ENCODE assay signal across 21 mouse cellular contexts in the genomic region with DNA sequence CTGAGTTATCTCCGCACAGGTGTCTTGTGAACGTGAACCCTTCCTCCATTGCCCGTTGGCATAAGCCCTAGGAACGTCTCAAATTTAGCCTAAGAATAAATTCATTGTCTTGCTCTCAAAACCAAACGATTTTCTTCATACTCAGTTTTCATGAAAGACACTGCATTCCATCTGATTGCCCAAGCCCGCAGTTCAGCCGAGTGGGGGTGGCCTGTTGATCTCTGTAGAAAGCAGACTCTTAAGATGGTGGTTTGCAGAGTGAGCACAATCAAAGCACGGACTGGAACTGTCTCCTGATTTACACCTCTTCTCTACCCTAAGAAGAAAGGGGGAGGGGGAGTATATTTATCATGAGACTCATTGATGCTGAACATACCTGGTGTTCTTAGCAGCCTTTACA. TPM values are rescaled to one million over a fixed set of nuclear protein-coding genes. Genes with fewer than 3 reads are reported as not detected.
"Had no signal": no experiment of that assay in that cellular context is flagged by ENCODE, and none has a peak within 500 bp of the region (broad histone marks: within the 10 kb centered on the region; RNA-seq: fewer than 3 reads in every experiment).

No protein-coding gene starts in this region.

- DNase-seq: liver; liver, embryonic 13.5 days; liver, postnatal 0 days; retina, postnatal 1 day; right cerebral cortex, adult 18-20 months; right cerebral cortex, postnatal 25 days; right cerebral cortex, postnatal 4 days; spleen, adult 18-20 months; thymus, adult 18-20 months; thymus, postnatal 14 days; thymus, postnatal 36 days had no signal

- H3K4me3 ChIP-seq: liver, embryonic 13.5 days; liver, embryonic 15.5 days; lung, embryonic 15.5 days; megakaryocyte, embryonic 14.5 days; midbrain, embryonic 13.5 days; midbrain, embryonic 15.5 days; neural tube, embryonic 12.5 days had no signal

- H3K9me3 ChIP-seq: liver, embryonic 13.5 days; liver, embryonic 15.5 days; lung, embryonic 15.5 days; megakaryocyte, embryonic 14.5 days; midbrain, embryonic 13.5 days; midbrain, embryonic 15.5 days; neural tube, embryonic 12.5 days had no signal

- H3K4me2 ChIP-seq: liver, embryonic 11.5 days; liver, embryonic 13.5 days; liver, embryonic 15.5 days; lung, embryonic 15.5 days; midbrain, embryonic 11.5 days; midbrain, embryonic 13.5 days; midbrain, embryonic 15.5 days; neural tube, embryonic 12.5 days had no signal

- H3K27me3 ChIP-seq: lung, embryonic 15.5 days; midbrain, embryonic 13.5 days; midbrain, embryonic 15.5 days; neural tube, embryonic 12.5 days had no signal

- H3K36me3 ChIP-seq: liver, embryonic 13.5 days; liver, embryonic 15.5 days had no signal

- H3K27ac ChIP-seq: liver, embryonic 13.5 days; liver, embryonic 15.5 days; midbrain, embryonic 13.5 days; midbrain, embryonic 15.5 days; neural tube, embryonic 12.5 days had no signal

- H3K9ac ChIP-seq: liver, embryonic 13.5 days; liver, embryonic 15.5 days; liver, postnatal 0 days; lung, embryonic 15.5 days; midbrain, embryonic 13.5 days; midbrain, embryonic 15.5 days; neural tube, embryonic 12.5 days had no signal

- H3K4me1 ChIP-seq: midbrain, embryonic 13.5 days; midbrain, embryonic 15.5 days; neural tube, embryonic 12.5 days had no signal

- ATAC-seq: liver, postnatal 0 days; midbrain, embryonic 13.5 days; midbrain, embryonic 15.5 days had no signal

RNA-seq across cellular contexts. Expression of a gene that starts 37.7 kb away (rescaled TPM):
- polyA plus RNA-seq: macrophage; neural tube, embryonic 14.5 days had no signal
